Mouse (Mus musculus) intestine, embryonic 14.5 days (tissue): ENCODE results near the gene Srpk2. TPM values are rescaled to one million over a fixed set of nuclear protein-coding genes. Genes with fewer than 3 reads are reported as not detected.

Experiments used
- ATAC-seq: fragments of 200-750 bp; cut with Nextera tagmentation; replicated peaks from 2 replicates; pipeline ENCODE4 v1.8.0; 2017; ENCODE audit warnings: low read depth, moderate number of reproducible peaks, moderate TSS enrichment, moderate library complexity; ENCODE audit not compliant: low FRiP score, low TSS enrichment
- DNase-seq: peaks from one replicate; pipeline ENCODE4 v3.0.0-alpha.2; 2018; ENCODE audit warnings: low spot score
- H3K27ac ChIP-seq: fragments of 300-500 bp; sonication (generic); 2 replicates; pipeline ENCODE4 v1.5.1; 2014; ENCODE audit warnings: low read depth, mild to moderate bottlenecking, control low read depth
- H3K27me3 ChIP-seq: fragments of 300-500 bp; sonication (generic); replicated peaks from 2 replicates; pipeline ENCODE4 v1.6.1; 2014; ENCODE audit warnings: low read length, control low read depth; ENCODE audit not compliant: control insufficient read depth, insufficient read depth
- H3K36me3 ChIP-seq: fragments of 300-500 bp; sonication (generic); 2 replicates; pipeline ENCODE4 v1.6.1; 2014; ENCODE audit warnings: low read length, control low read depth; ENCODE audit not compliant: control insufficient read depth, insufficient read depth
- H3K4me1 ChIP-seq: fragments of 300-500 bp; sonication (generic); replicated peaks from 2 replicates; pipeline ENCODE4 v1.6.1; 2014; ENCODE audit warnings: low read length, control low read depth, mixed read lengths; ENCODE audit not compliant: control insufficient read depth, insufficient read depth
- H3K4me2 ChIP-seq: fragments of 300-500 bp; sonication (generic); 2 replicates; pipeline ENCODE4 v1.6.1; 2014; ENCODE audit warnings: low read length
- H3K4me3 ChIP-seq: fragments of 300-500 bp; sonication (generic); 2 replicates; pipeline ENCODE4 v1.5.1; 2014; ENCODE audit warnings: low read depth, low read length, control low read depth, mixed read lengths
- H3K9ac ChIP-seq: fragments of 300-500 bp; sonication (generic); 2 replicates; pipeline ENCODE4 v1.6.1; 2014; ENCODE audit warnings: mild to moderate bottlenecking, low read length
- H3K9me3 ChIP-seq: fragments of 300-500 bp; sonication (generic); 2 replicates; pipeline ENCODE4 v1.6.1; 2016; ENCODE audit warnings: low read length, control low read depth; ENCODE audit not compliant: control insufficient read depth
- WGBS: fragments of 180-500 bp; shearing (Covaris S2); extraction: QIAGEN DNeasy Blood & Tissue Kit; methylation state at CpG from one replicate; pipeline ENCODE4 v1.1.7; 2014; 5-methylcytosine and 5-hydroxymethylcytosine counted together
- polyA plus RNA-seq: library from polyadenylated mRNA; unstranded; fragments of >200 nt; fragmentation: Nextera tagmentation; extraction: Ambion mirVana; gene quantifications from 2 replicates; pipeline ENCODE4 v1.2.1, GENCODE M21; 2014

Gene Srpk2
- polyA plus RNA-seq, 1 experiment from 2014 or later = 47.1 TPM

DNA sequence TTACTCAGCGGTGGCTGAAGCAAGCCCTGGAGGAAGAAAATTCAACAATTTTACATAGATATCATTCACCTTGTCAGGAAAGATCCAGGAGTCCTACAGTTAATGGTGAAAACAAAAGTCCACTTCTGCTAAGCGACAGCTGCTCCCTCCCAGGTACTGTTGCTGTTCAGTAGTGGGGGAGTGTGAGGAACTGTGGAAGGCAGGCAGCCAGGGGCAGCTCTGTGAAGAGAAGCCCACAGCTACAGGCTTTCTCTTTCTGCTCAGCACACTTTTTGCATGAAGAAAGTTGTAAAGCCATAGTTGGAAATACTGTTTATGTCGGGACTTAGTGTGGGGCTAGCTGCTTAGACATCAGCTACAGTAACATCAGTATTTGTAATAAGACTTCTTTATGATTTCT is 188.0 kb downstream of the Srpk2 start:
- no peak for ATAC-seq

DNA sequence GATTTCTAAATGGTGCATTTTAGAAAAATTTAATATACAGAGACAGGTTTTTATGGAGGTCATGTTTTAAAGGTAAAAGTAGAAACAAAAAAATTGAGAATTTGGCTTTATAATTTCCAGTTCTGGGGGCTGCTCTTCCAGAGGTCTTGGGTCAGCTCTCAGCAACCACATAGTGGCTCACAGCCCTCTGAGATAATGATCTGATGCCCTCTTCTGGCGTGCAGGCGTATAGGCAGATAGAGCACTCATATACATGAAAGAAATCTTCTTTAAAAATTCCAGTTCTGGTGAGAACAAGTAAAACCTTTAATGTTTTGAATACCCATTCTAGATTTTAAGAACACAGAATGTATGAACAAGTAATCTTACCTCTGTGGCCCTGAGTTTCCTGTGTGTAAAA is 193.6 kb downstream of the Srpk2 start:
- 0 out of 2 replicates have a peak, but pooled peaks have one; percentile 74 for ATAC-seq
- WGBS = 47% methylated on average over 2 of the region's 2 CpGs
- H3K27ac ChIP-seq = no peak overlapping the region
- no peaks in the 10 kb centered on the region for H3K27me3 ChIP-seq
- no peak overlapping the region for H3K9ac ChIP-seq
- H3K4me3 ChIP-seq = no peak overlapping the region
- no peak overlapping the region for H3K4me2 ChIP-seq
- H3K36me3 ChIP-seq = peaks cover 90% of the 10 kb centered on the region
- H3K4me1 ChIP-seq = no peaks in the 10 kb centered on the region
- DNase-seq = no peak
- no peaks in the 10 kb centered on the region for H3K9me3 ChIP-seq

More for the DNA sequence above, 188.0 kb downstream of the Srpk2 start:
- Histone ChIP-seq H3K36me3 (peaks cover 92% of the 10 kb centered on the region), H3K27me3 (no peaks in the 10 kb centered on the region), H3K4me1 (no peaks in the 10 kb centered on the region), H3K4me2 (no peak overlapping the region), H3K9me3 (no peaks in the 10 kb centered on the region), H3K27ac (no peak overlapping the region), H3K9ac (no peak overlapping the region), H3K4me3 (no peak overlapping the region)
- no peak for DNase-seq
- 83% methylated on average over 3 of the region's 3 CpGs for WGBS

- Histone ChIP-seq H3K9ac (no peak overlapping the region), H3K4me2 (no peak overlapping the region), H3K4me3 (no peak overlapping the region), H3K27ac (no peak overlapping the region), H3K36me3 (peaks cover 93% of the 10 kb centered on the region), H3K4me1 (no peaks in the 10 kb centered on the region), H3K27me3 (no peaks in the 10 kb centered on the region), H3K9me3 (no peaks in the 10 kb centered on the region)
- ATAC-seq = no peak
- no peak for DNase-seq
- WGBS = 85% methylated on average over 4 of the region's 4 CpGs
These were observed 195.2 kb downstream of the Srpk2 start for GRCm38 (mm10) chr5:23489231-23489630.

GRCm38 (mm10) chr5:23483811-23484210 is 200.6 kb downstream of the Srpk2 start:
- Histone ChIP-seq H3K4me2 (no peak overlapping the region), H3K36me3 (peaks cover 96% of the 10 kb centered on the region), H3K9ac (no peak overlapping the region), H3K9me3 (no peaks in the 10 kb centered on the region), H3K4me1 (no peaks in the 10 kb centered on the region), H3K4me3 (no peak overlapping the region), H3K27me3 (no peaks in the 10 kb centered on the region), H3K27ac (no peak overlapping the region)
- ATAC-seq (no peak), DNase-seq (no peak)
- WGBS = 95% methylated on average over 7 of the region's 7 CpGs

DNA sequence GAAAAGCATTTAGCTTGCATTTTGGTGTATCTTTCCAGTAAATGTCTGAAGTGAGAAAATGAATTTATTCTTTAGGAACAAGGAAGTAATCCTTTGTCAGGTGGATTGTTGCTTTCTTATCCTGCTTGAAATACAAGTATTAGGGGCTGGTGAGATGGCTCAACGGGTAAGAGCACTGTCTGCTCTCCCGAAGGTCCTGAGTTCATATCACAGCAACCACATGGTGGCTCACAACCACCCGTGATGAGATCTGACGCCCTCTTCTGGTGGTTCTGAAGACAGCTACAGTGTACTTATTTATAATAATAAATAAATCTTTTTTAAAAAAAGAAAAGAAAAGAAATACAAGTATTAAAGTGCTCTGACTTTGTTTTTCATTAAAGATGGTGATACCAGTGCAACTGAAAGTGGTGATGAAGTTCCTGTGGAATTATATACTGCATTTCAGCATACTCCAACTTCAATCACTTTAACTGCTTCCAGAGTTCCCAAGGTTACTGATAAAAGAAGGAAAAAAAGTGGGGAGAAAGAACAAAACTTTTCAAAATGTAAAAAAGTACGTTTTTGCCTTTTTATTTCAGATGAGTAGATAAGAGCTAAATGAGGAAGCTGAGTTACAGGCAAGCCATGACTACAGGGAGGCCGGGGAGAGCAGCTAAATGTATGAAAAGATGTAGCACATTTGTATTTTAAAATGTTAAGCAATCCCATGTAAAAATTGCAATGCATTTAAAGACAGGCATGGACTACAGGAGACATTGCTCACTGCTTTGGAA is 211.1 kb downstream of the Srpk2 start:
- no peak for DNase-seq
- no peak for ATAC-seq
- H3K9me3 ChIP-seq = no peaks in the 10 kb centered on the region
- H3K4me3 ChIP-seq = no peak overlapping the region
- no peaks in the 10 kb centered on the region for H3K27me3 ChIP-seq
- H3K4me2 ChIP-seq = no peak overlapping the region
- no peaks in the 10 kb centered on the region for H3K4me1 ChIP-seq
- H3K36me3 ChIP-seq = peaks cover 68% of the 10 kb centered on the region
- no peak overlapping the region for H3K9ac ChIP-seq
- H3K27ac ChIP-seq = no peak overlapping the region
- WGBS = 76% methylated on average over 6 of the region's 6 CpGs

DNA sequence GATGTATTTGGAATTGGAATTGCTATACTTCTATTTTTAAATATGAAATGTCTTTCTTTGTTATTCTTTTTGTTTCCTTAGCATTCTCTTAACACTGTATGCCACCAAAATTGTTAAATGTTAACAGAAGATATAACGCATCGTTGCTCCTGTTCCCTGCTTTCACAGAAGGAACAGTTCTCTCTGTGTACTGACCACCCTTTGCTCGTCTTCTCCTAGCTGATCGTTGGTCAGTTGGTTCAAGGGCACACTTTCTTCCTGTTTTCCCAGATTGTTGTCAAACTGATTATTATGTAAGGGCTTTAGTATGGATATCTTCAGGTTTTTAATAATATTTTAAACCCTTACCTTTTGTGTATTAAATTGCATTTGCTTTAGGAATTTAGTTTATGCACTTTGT is 217.9 kb downstream of the Srpk2 start:
- no peaks in the 10 kb centered on the region for H3K27me3 ChIP-seq
- no peak overlapping the region for H3K4me2 ChIP-seq
- H3K36me3 ChIP-seq = peaks cover 70% of the 10 kb centered on the region
- 88% methylated on average over 4 of the region's 4 CpGs for WGBS
- no peak overlapping the region for H3K27ac ChIP-seq
- H3K4me1 ChIP-seq = no peaks in the 10 kb centered on the region
- no peak overlapping the region for H3K4me3 ChIP-seq
- H3K9ac ChIP-seq = no peak overlapping the region
- ATAC-seq (no peak), DNase-seq (no peak)
- H3K9me3 ChIP-seq = no peaks in the 10 kb centered on the region

GRCm38 (mm10) chr5:23464743-23465142 is 219.7 kb downstream of the Srpk2 start:
- no peak overlapping the region for H3K27ac ChIP-seq
- ATAC-seq (no peak), DNase-seq (no peak)
- no peaks in the 10 kb centered on the region for H3K9me3 ChIP-seq
- H3K36me3 ChIP-seq = peaks cover 60% of the 10 kb centered on the region
- H3K9ac ChIP-seq = no peak overlapping the region
- WGBS = 93% methylated on average over 8 of the region's 8 CpGs
- no peak overlapping the region for H3K4me2 ChIP-seq
- H3K4me3 ChIP-seq = no peak overlapping the region
- H3K27me3 ChIP-seq = no peaks in the 10 kb centered on the region
- H3K4me1 ChIP-seq = no peaks in the 10 kb centered on the region

- WGBS = 95% methylated on average over 3 of the region's 3 CpGs
- Histone ChIP-seq H3K9ac (no peak overlapping the region), H3K9me3 (no peaks in the 10 kb centered on the region), H3K36me3 (peaks cover 60% of the 10 kb centered on the region), H3K4me1 (no peaks in the 10 kb centered on the region), H3K4me3 (no peak overlapping the region), H3K27ac (no peak overlapping the region), H3K4me2 (no peak overlapping the region), H3K27me3 (no peaks in the 10 kb centered on the region)
- ATAC-seq = no peak
- DNase-seq = no peak
These were observed 220.2 kb downstream of the Srpk2 start for GRCm38 (mm10) chr5:23464247-23464646.

GRCm38 (mm10) chr5:23461688-23462087 is 222.7 kb downstream of the Srpk2 start:
- no peaks in the 10 kb centered on the region for H3K4me1 ChIP-seq
- 56% methylated on average over 2 of the region's 2 CpGs for WGBS

More at GRCm38 (mm10) chr5:23461688-23462087, 222.7 kb downstream of the Srpk2 start:
- Histone ChIP-seq H3K4me3 (no peak overlapping the region), H3K4me2 (no peak overlapping the region), H3K36me3 (peaks cover 49% of the 10 kb centered on the region), H3K9ac (no peak overlapping the region), H3K9me3 (no peaks in the 10 kb centered on the region), H3K27me3 (no peaks in the 10 kb centered on the region), H3K27ac (no peak overlapping the region)
- ATAC-seq (no peak), DNase-seq (no peak)
